In the genomic region with DNA sequence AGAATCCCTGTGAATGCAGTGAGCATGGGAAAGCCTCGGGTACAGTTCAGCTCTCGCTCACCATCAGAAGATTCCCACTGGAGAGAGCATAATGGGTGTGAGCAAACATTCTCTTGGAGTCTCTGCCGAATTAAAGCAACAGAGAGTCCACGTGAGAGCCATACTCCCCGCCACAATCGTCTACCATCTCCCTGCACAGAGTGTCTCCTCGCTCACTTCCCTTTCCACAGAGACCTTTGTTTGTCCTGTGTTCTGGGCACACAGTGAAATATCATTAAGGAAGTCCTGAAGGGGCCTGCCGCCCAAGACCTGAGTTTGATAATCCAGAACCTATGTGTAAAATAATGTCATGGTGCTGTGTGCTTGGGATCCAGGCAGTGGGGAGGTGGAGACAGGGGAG, we compare ENCODE assay signal across 22 mouse cellular contexts. TPM values are rescaled to one million over a fixed set of nuclear protein-coding genes. Genes with fewer than 3 reads are reported as not detected.
DNase-seq lines count a peak whose midpoint lies in the region; ATAC-seq and TF ChIP-seq lines count a peak whose summit lies in the region.
"Had no signal": no experiment of that assay in that cellular context is flagged by ENCODE, and none has a peak within 500 bp of the region (broad histone marks: within the 10 kb centered on the region; RNA-seq: fewer than 3 reads in every experiment).

No protein-coding gene starts in this region.

- no peaks in the 10 kb centered on the region for H3K36me3 ChIP-seq in forebrain, embryonic 11.5 days (ENCODE audit: control insufficient read depth, insufficient read depth, low read length)
- no peaks in the 10 kb centered on the region for H3K36me3 ChIP-seq in forebrain, postnatal 0 days (ENCODE audit: insufficient read depth)
- no peaks in the 10 kb centered on the region for H3K36me3 ChIP-seq in kidney, adult 2 months (ENCODE audit: control insufficient read depth, insufficient read depth, low read length)
- H3K36me3 ChIP-seq in liver, embryonic 16.5 days (ENCODE audit: control insufficient read depth, insufficient read depth) = no peaks in the 10 kb centered on the region; the same call in 1 of the 2 replicates
- no peaks in the 10 kb centered on the region for H3K36me3 ChIP-seq in limb, embryonic 14.5 days (ENCODE audit: control insufficient read depth, insufficient read depth, low read length)
- H3K36me3 ChIP-seq: embryonic facial prominence, embryonic 15.5 days; forebrain, embryonic 15.5 days; heart, embryonic 10.5 days; liver, embryonic 15.5 days; midbrain, embryonic 13.5 days had no signal

- no peaks in the 10 kb centered on the region for H3K4me1 ChIP-seq in forebrain, embryonic 11.5 days (replicated peaks; ENCODE audit: control insufficient read depth, insufficient read depth, low read length)
- no peaks in the 10 kb centered on the region for H3K4me1 ChIP-seq in forebrain, postnatal 0 days (ENCODE audit: insufficient read depth)
- H3K4me1 ChIP-seq in kidney, adult 2 months (ENCODE audit: control insufficient read depth, insufficient read depth, low read length) = peaks cover 45% of the 10 kb centered on the region
- H3K4me1 ChIP-seq in liver, embryonic 16.5 days (ENCODE audit: control insufficient read depth, low read depth, low read length) = peaks cover 6% of the 10 kb centered on the region
- peaks cover 25% of the 10 kb centered on the region for H3K4me1 ChIP-seq in limb, embryonic 14.5 days (ENCODE audit: control insufficient read depth, insufficient read depth, low read length)
- H3K4me1 ChIP-seq: forebrain, embryonic 15.5 days; megakaryocyte, embryonic 14.5 days; midbrain, embryonic 13.5 days had no signal

- no peak for ATAC-seq in forebrain, embryonic 11.5 days (replicated peaks; ENCODE audit: low FRiP score)
- ATAC-seq in forebrain, postnatal 0 days = no peak
- ATAC-seq in liver, embryonic 16.5 days (ENCODE audit: low read depth) = no peak
- no peak for ATAC-seq in limb, embryonic 14.5 days (ENCODE audit: low FRiP score, low read depth)
- ATAC-seq: forebrain, embryonic 15.5 days; hindbrain, postnatal 0 days; midbrain, embryonic 13.5 days had no signal

- no peak for TF ChIP-seq CTCF in forebrain, postnatal 0 days (IDR thresholded peaks at IDR 0.05; ENCODE audit: low read depth)
- no peak for TF ChIP-seq CTCF in kidney, adult 2 months (conservative IDR thresholded peaks at IDR 0.05; ENCODE audit: insufficient read depth, insufficient read length, low read depth, low read length)

- H3K27me3 ChIP-seq in forebrain, embryonic 11.5 days (ENCODE audit: control insufficient read depth, insufficient read depth, low read length) = no peaks in the 10 kb centered on the region
- no peaks in the 10 kb centered on the region for H3K27me3 ChIP-seq in forebrain, postnatal 0 days (ENCODE audit: insufficient read depth, low read length)
- no peaks in the 10 kb centered on the region for H3K27me3 ChIP-seq in kidney, adult 2 months (replicated peaks; ENCODE audit: control insufficient read depth, insufficient read depth, low read length)
- H3K27me3 ChIP-seq in liver, embryonic 16.5 days (ENCODE audit: control insufficient read depth, insufficient read depth, low read depth, low read length) = no peaks in the 10 kb centered on the region
- H3K27me3 ChIP-seq in limb, embryonic 14.5 days (ENCODE audit: control insufficient read depth, insufficient read depth, low read length) = no peaks in the 10 kb centered on the region
- H3K27me3 ChIP-seq: embryonic facial prominence, embryonic 15.5 days; forebrain, embryonic 15.5 days; liver, embryonic 15.5 days had no signal

- no peaks in the 10 kb centered on the region for H3K9me3 ChIP-seq in forebrain, embryonic 11.5 days (ENCODE audit: control insufficient read depth, low read length)
- no peaks in the 10 kb centered on the region for H3K9me3 ChIP-seq in forebrain, postnatal 0 days (ENCODE audit: low read length)
- no peaks in the 10 kb centered on the region for H3K9me3 ChIP-seq in liver, embryonic 16.5 days (replicated peaks; ENCODE audit: control insufficient read depth, low read length)
- H3K9me3 ChIP-seq in limb, embryonic 14.5 days (ENCODE audit: control insufficient read depth, low read length) = no peaks in the 10 kb centered on the region
- H3K9me3 ChIP-seq: embryonic facial prominence, embryonic 15.5 days; forebrain, embryonic 15.5 days; heart, embryonic 10.5 days; liver, embryonic 15.5 days; midbrain, embryonic 13.5 days had no signal

- no peak for TF ChIP-seq POLR2A in kidney, adult 2 months (IDR thresholded peaks at IDR 0.05; ENCODE audit: low read depth, low read length)
- no peak for TF ChIP-seq POLR2A in limb, embryonic 14.5 days (IDR thresholded peaks at IDR 0.05; ENCODE audit: borderline replicate concordance, extremely low read depth, insufficient read depth, insufficient read length)

- H3K9ac ChIP-seq in forebrain, embryonic 11.5 days (ENCODE audit: low read length) = no peak overlapping the region
- no peak overlapping the region for H3K9ac ChIP-seq in forebrain, postnatal 0 days
- no peak overlapping the region for H3K9ac ChIP-seq in liver, embryonic 16.5 days (ENCODE audit: low read depth, low read length)
- H3K9ac ChIP-seq in limb, embryonic 14.5 days (ENCODE audit: low read depth, low read length, severe bottlenecking) = no peak overlapping the region
- H3K9ac ChIP-seq: embryonic facial prominence, embryonic 15.5 days; forebrain, embryonic 15.5 days; liver, embryonic 15.5 days; midbrain, embryonic 13.5 days had no signal

- peak; percentile 42 for DNase-seq in forebrain, embryonic 11.5 days (ENCODE audit: low spot score)
- no peak for DNase-seq in forebrain, postnatal 0 days
- no peak for DNase-seq in kidney, adult 2 months
- no peak for DNase-seq in kidney, postnatal 36 days
- no peak for DNase-seq in liver
- no peak for DNase-seq in limb, embryonic 14.5 days (ENCODE audit: low spot score)
- no peak for DNase-seq in embryo, embryonic 10 days (ENCODE audit: low spot score)
- DNase-seq: cerebellum, adult 2 months; cerebellum, postnatal 36 days; gastrocnemius, postnatal 36 days; kidney, adult 18-20 months; kidney, postnatal 14 days had no signal

- H3K4me3 ChIP-seq in forebrain, embryonic 11.5 days (ENCODE audit: low read depth, low read length) = no peak overlapping the region
- H3K4me3 ChIP-seq in forebrain, postnatal 0 days (ENCODE audit: low read depth, low read length) = no peak overlapping the region
- H3K4me3 ChIP-seq in kidney, adult 2 months (ENCODE audit: insufficient read depth, low read depth, low read length) = no peak overlapping the region
- no peak overlapping the region for H3K4me3 ChIP-seq in liver, embryonic 16.5 days (ENCODE audit: low read depth, low read length)
- H3K4me3 ChIP-seq in limb, embryonic 14.5 days (replicated peaks; ENCODE audit: low read length) = no peak overlapping the region
- H3K4me3 ChIP-seq: embryonic facial prominence, embryonic 15.5 days; forebrain, embryonic 15.5 days; heart, embryonic 10.5 days; liver, embryonic 15.5 days; megakaryocyte, embryonic 14.5 days; midbrain, embryonic 13.5 days had no signal

- no peak overlapping the region for H3K27ac ChIP-seq in forebrain, embryonic 11.5 days (ENCODE audit: low read depth, low read length)
- no peak overlapping the region for H3K27ac ChIP-seq in forebrain, postnatal 0 days (ENCODE audit: low read depth, low read length)
- peak overlapping the region; percentile 72; the same call in 1 of the 2 replicates for H3K27ac ChIP-seq in kidney, adult 2 months (ENCODE audit: insufficient read depth, low read depth, low read length)
- peak overlapping the region; percentile 53; the same call in 1 of the 2 replicates for H3K27ac ChIP-seq in liver, embryonic 16.5 days (ENCODE audit: low read length)
- H3K27ac ChIP-seq in limb, embryonic 14.5 days (replicated peaks; ENCODE audit: low read depth, low read length) = peak overlapping the region; percentile 41
- H3K27ac ChIP-seq: forebrain, embryonic 15.5 days; heart, embryonic 10.5 days; hindbrain, postnatal 0 days; liver, embryonic 15.5 days; midbrain, embryonic 13.5 days had no signal

- 88% methylated on average over 8 of the region's 8 CpGs for WGBS in forebrain, embryonic 11.5 days
- WGBS in forebrain, postnatal 0 days = 86% methylated on average over 8 of the region's 8 CpGs
- WGBS in kidney, adult 2 months = 56% methylated on average over 8 of the region's 8 CpGs
- WGBS in liver, embryonic 16.5 days (ENCODE audit: insufficient replicate concordance) = 25% methylated on average over 8 of the region's 8 CpGs
- 78% methylated on average over 8 of the region's 8 CpGs for WGBS in limb, embryonic 14.5 days

- H3K4me2 ChIP-seq in forebrain, embryonic 11.5 days (ENCODE audit: low read depth, low read length, severe bottlenecking) = no peak overlapping the region
- H3K4me2 ChIP-seq in forebrain, postnatal 0 days (ENCODE audit: low read depth) = no peak overlapping the region
- no peak overlapping the region for H3K4me2 ChIP-seq in liver, embryonic 16.5 days (ENCODE audit: low read depth, low read length)
- H3K4me2 ChIP-seq in limb, embryonic 14.5 days (replicated peaks; ENCODE audit: low read depth, low read length, severe bottlenecking) = no peak overlapping the region
- H3K4me2 ChIP-seq: embryonic facial prominence, embryonic 15.5 days; forebrain, embryonic 15.5 days; midbrain, embryonic 13.5 days had no signal

RNA-seq across cellular contexts. Expression of gene Eva1a, which starts 10.7 kb away (rescaled TPM):
- polyA plus RNA-seq in forebrain, embryonic 11.5 days (2014; fragmentation: Nextera tagmentation; extraction: Ambion mirVana) = 2.7 and 3.7 TPM in 2 replicates
- total RNA-seq in forebrain, postnatal 0 days (2014; rRNA removed) = 1.3 and 1.4 TPM in 2 replicates
- 1.9 and 2.0 TPM in 2 replicates for polyA plus RNA-seq in forebrain, postnatal 0 days (2015; fragmentation: Nextera tagmentation; extraction: Ambion mirVana)
- polyA plus RNA-seq in kidney, adult 2 months (2012; rRNA removed) = 34.3 and 39.2 TPM in 2 replicates
- 11.9 and 12.7 TPM in 2 replicates for polyA plus RNA-seq in liver, embryonic 16.5 days (2015; fragmentation: Nextera tagmentation; extraction: Ambion mirVana)
- polyA plus RNA-seq in limb, embryonic 14.5 days (2012; rRNA removed) = 15.7 and 20.1 TPM in 2 replicates
- polyA plus RNA-seq in limb, embryonic 14.5 days (2014; fragmentation: Nextera tagmentation; extraction: Ambion mirVana) = 23.4 and 30.2 TPM in 2 replicates
- total RNA-seq: monocyte, adult 5-6 weeks; neutrophil, adult 5-6 weeks had no signal

Comparison
In these comparisons a context has a peak if more than half of its experiments do, and no peak if none do; other contexts are left out.
1. H3K27ac ChIP-seq: peak in kidney, adult 2 months (single experiment), liver, embryonic 16.5 days (single experiment) and limb, embryonic 14.5 days (single experiment); none in forebrain, embryonic 11.5 days (single experiment) and forebrain, postnatal 0 days (single experiment).